Mouse (Mus musculus) ZHBTc4 (cell line): ENCODE measurements at regions not wholly inside any gene's neighbourhood (a gene's known extent, or its start where the extent isn't known, plus 50 kb on each side); places are given as distances from the start of the nearest gene placed in this dataset.

Experiments used
- DNase-seq: peaks from one replicate; pipeline ENCODE4 v3.0.0-alpha.2; 2011; ENCODE audit warnings: low read depth, low spot score

GRCm38 (mm10) chr11:42067788-42068187 is 67.1 kb upstream of the Gabrg2 start:
- DNase-seq: peak; percentile 46

DNA sequence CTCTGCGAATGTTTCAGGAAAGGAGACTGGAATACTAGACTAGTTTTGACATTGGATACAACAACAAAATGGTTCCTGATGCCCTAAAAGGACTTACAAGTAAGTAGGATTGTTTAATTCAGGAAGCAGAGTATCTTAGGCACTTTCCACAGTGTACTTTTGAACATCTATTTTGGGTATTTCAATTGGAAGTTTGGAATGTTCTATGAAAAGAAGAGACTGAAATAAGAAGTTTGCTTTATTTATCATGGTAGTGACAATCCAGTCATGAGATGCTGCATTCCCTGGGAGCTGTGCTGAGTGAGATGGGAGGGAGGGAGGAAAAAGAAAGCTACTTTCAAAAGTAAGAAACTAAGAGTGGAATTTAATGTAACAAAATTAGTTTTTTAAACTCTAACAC is 50.9 kb upstream of the Gabrg2 start:
- no peak for DNase-seq
